ENCODE assay signal across 8 mouse cellular contexts in the genomic region with DNA sequence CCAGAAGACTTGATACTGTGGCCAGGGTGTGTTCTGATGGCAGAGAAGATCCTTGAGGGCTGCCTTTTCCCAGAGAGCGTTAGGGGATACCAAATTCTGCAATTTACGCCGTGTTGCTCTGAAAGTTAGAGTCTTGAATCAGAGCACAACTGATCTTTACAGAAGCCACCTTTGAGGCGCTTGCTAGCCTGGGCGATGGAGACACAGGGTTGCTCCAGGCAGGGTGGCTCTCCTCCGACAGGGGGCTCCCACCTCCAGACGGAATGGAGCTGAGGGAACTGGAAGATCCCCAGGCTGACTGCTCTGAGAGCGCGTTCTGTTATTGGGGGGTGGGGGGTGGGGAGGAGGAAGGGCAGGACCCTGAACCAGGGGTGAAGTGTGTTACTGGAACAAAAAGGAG. TPM values are rescaled to one million over a fixed set of nuclear protein-coding genes. Genes with fewer than 3 reads are reported as not detected.
DNase-seq lines count a peak whose midpoint lies in the region; ATAC-seq and TF ChIP-seq lines count a peak whose summit lies in the region.

No protein-coding gene starts in this region.

- no peaks in the 10 kb centered on the region for H3K9me3 ChIP-seq in embryonic facial prominence, embryonic 15.5 days (replicated peaks)
- H3K9me3 ChIP-seq in hindbrain, embryonic 15.5 days, result no peaks in the 10 kb centered on the region

- H3K4me3 ChIP-seq in embryonic facial prominence, embryonic 15.5 days (replicated peaks), result peak overlapping the region; percentile 48
- H3K4me3 ChIP-seq in hindbrain, embryonic 15.5 days, result peak overlapping the region; percentile 56; the same call in 1 of the 2 replicates
- no peak overlapping the region for H3K4me3 ChIP-seq in olfactory bulb, adult 2 months (ENCODE audit: insufficient read depth, low read depth, low read length)

- no peak for TF ChIP-seq POLR2A in olfactory bulb, adult 2 months (IDR thresholded peaks at IDR 0.05; ENCODE audit: insufficient read depth, low read depth, low read length)

- peak overlapping the region; percentile 97 for H3K4me2 ChIP-seq in embryonic facial prominence, embryonic 15.5 days (replicated peaks)
- peak overlapping the region; percentile 99 for H3K4me2 ChIP-seq in hindbrain, embryonic 15.5 days

- H3K9ac ChIP-seq in embryonic facial prominence, embryonic 15.5 days, result no peak overlapping the region
- no peak overlapping the region for H3K9ac ChIP-seq in hindbrain, embryonic 15.5 days

- peak; percentile 55 to 68 for DNase-seq in cerebellum, postnatal 10 days
- DNase-seq in ES-CJ7 (ENCODE audit: low read depth, low spot score), result peak; percentile 62
- DNase-seq in left cerebral cortex, postnatal 14 days (ENCODE audit: low spot score in 2 of 2), result peak; percentile 77 to 80
- no peak for DNase-seq in spleen, postnatal 10 days (ENCODE audit: low spot score in 2 of 2)

- 2% methylated on average over 9 of the region's 9 CpGs for WGBS in embryonic facial prominence, embryonic 15.5 days
- 3% methylated on average over 9 of the region's 9 CpGs for WGBS in hindbrain, embryonic 15.5 days
- WGBS in olfactory bulb, adult 2 months, result 3% methylated on average over 9 of the region's 9 CpGs

- TF ChIP-seq CTCF in olfactory bulb, adult 2 months (IDR thresholded peaks at IDR 0.05; ENCODE audit: insufficient read depth, low read depth, low read length), result peak; percentile 44; the same call in 1 of the 2 replicates

- H3K27me3 ChIP-seq in embryonic facial prominence, embryonic 15.5 days, result peaks cover 49% of the 10 kb centered on the region
- peaks cover 30% of the 10 kb centered on the region for H3K27me3 ChIP-seq in hindbrain, embryonic 15.5 days

- no peak for ATAC-seq in cerebellum, adult (ENCODE audit: insufficient number of reproducible peaks, low FRiP score, low TSS enrichment)
- ATAC-seq in embryonic facial prominence, embryonic 15.5 days (ENCODE audit: insufficient number of reproducible peaks, low FRiP score, low TSS enrichment, low read depth), result no peak
- ATAC-seq in hindbrain, embryonic 15.5 days (ENCODE audit: low FRiP score, low read depth), result peak; percentile 33; the same call in 1 of the 2 replicates

- intact Hi-C loops in left cerebral cortex, postnatal 14 days (cut with DNase I), result no loop called here

- H3K27ac ChIP-seq in embryonic facial prominence, embryonic 15.5 days (replicated peaks), result no peak overlapping the region
- H3K27ac ChIP-seq in hindbrain, embryonic 15.5 days (replicated peaks), result no peak overlapping the region
- H3K27ac ChIP-seq in olfactory bulb, adult 2 months (ENCODE audit: insufficient read depth, low read depth, low read length), result no peak overlapping the region

- H3K4me1 ChIP-seq in embryonic facial prominence, embryonic 15.5 days, result peaks cover 21% of the 10 kb centered on the region
- H3K4me1 ChIP-seq in hindbrain, embryonic 15.5 days (replicated peaks), result peaks cover 28% of the 10 kb centered on the region
- H3K4me1 ChIP-seq in olfactory bulb, adult 2 months (ENCODE audit: control insufficient read depth, insufficient read depth, low read length), result peaks cover 24% of the 10 kb centered on the region

- H3K36me3 ChIP-seq in embryonic facial prominence, embryonic 15.5 days, result no peaks in the 10 kb centered on the region
- no peaks in the 10 kb centered on the region for H3K36me3 ChIP-seq in hindbrain, embryonic 15.5 days

RNA-seq across cellular contexts. Expression of a gene that starts 0.9 kb away (rescaled TPM):
- polyA plus RNA-seq in embryonic facial prominence, embryonic 15.5 days (2015; fragmentation: Nextera tagmentation; extraction: Ambion mirVana), result 0.16 and 0.17 TPM in 2 replicates
- 1.0 and 1.4 TPM in 2 replicates for polyA plus RNA-seq in hindbrain, embryonic 15.5 days (2015; fragmentation: Nextera tagmentation; extraction: Ambion mirVana)
- 10 to 100 TPM; 17.9 to 18.5 TPM for total RNA-seq in left cerebral cortex, postnatal 14 days (2021)
- polyA plus RNA-seq in olfactory bulb, adult 2 months (2012; ENCODE audit: insufficient read depth, insufficient read length, low replicate concordance, missing spikeins), result not detected in 2 replicates

Comparison
In these comparisons a context has a peak if more than half of its experiments do, and no peak if none do; other contexts are left out.
1. DNase-seq: peak in cerebellum, postnatal 10 days (2 of 2), ES-CJ7 (single experiment) and left cerebral cortex, postnatal 14 days (2 of 2); none in spleen, postnatal 10 days (0 of 2).